31 mouse cellular contexts compared by ENCODE assay signal in the genomic region with DNA sequence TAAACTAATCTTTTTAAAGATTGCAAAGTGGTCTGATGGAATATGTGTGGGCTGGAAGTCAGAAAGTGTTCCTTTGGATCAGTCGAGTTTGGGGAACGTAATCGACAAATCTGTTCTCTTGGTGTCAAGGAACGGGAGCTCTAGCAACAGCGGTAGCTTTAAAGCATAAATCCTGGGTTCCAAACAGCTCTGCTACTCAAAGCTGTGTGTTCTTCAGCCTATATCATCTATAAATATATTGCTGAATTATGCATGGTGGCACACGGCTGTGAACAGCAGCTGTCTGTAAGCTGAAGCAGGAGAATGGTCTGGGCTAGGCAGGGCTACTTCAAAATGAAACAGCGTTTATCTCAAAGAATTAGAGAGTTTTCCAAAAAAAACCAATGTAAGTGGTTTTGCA. TPM values are rescaled to one million over a fixed set of nuclear protein-coding genes. Genes with fewer than 3 reads are reported as not detected.
DNase-seq lines count a peak whose midpoint lies in the region; ATAC-seq and TF ChIP-seq lines count a peak whose summit lies in the region.
"Had no signal": no experiment of that assay in that cellular context is flagged by ENCODE, and none has a peak within 500 bp of the region (broad histone marks: within the 10 kb centered on the region; RNA-seq: fewer than 3 reads in every experiment).

No protein-coding gene starts in this region.

- no peak for TF ChIP-seq CTCF in layer of hippocampus, adult 2 months (conservative IDR thresholded peaks at IDR 0.05)
- no peak for TF ChIP-seq CTCF in midbrain, postnatal 0 days (IDR thresholded peaks at IDR 0.05)

- H3K9ac ChIP-seq in midbrain, embryonic 11.5 days (ENCODE audit: low read length), result no peak overlapping the region
- H3K9ac ChIP-seq in midbrain, postnatal 0 days (replicated peaks; ENCODE audit: low read length, poor library complexity, severe bottlenecking), result no peak overlapping the region
- H3K9ac ChIP-seq: embryonic facial prominence, embryonic 13.5 days; embryonic facial prominence, embryonic 15.5 days; forebrain, embryonic 12.5 days had no signal

- WGBS in midbrain, embryonic 11.5 days, result 91% methylated on average over 7 of the region's 7 CpGs
- 88% methylated on average over 7 of the region's 7 CpGs for WGBS in midbrain, postnatal 0 days

- H3K4me3 ChIP-seq in layer of hippocampus, adult 2 months, result no peak overlapping the region
- no peak overlapping the region for H3K4me3 ChIP-seq in midbrain, embryonic 11.5 days (ENCODE audit: low read depth, low read length)
- H3K4me3 ChIP-seq in midbrain, postnatal 0 days (ENCODE audit: low read depth, low read length), result no peak overlapping the region
- H3K4me3 ChIP-seq: embryonic facial prominence, embryonic 13.5 days; embryonic facial prominence, embryonic 15.5 days; erythroblast, embryonic 14.5 days; forebrain, embryonic 12.5 days had no signal

- no peak overlapping the region for H3K4me2 ChIP-seq in midbrain, embryonic 11.5 days
- H3K4me2 ChIP-seq in midbrain, postnatal 0 days (ENCODE audit: low read depth, low read length, poor library complexity, severe bottlenecking), result no peak overlapping the region

- peak overlapping the region; percentile 16; the same call in 1 of the 2 replicates for H3K27ac ChIP-seq in layer of hippocampus, adult 2 months
- H3K27ac ChIP-seq in midbrain, embryonic 11.5 days (ENCODE audit: low read depth, low read length), result no peak overlapping the region
- H3K27ac ChIP-seq in midbrain, postnatal 0 days (ENCODE audit: low read depth, low read length), result no peak overlapping the region
- H3K27ac ChIP-seq: embryonic facial prominence, embryonic 15.5 days; forebrain, embryonic 12.5 days had no signal

- no peaks in the 10 kb centered on the region for H3K36me3 ChIP-seq in midbrain, embryonic 11.5 days (ENCODE audit: control insufficient read depth, insufficient read depth, low read length)
- no peaks in the 10 kb centered on the region for H3K36me3 ChIP-seq in midbrain, postnatal 0 days (ENCODE audit: insufficient read depth, low read length)
- H3K36me3 ChIP-seq: embryonic facial prominence, embryonic 13.5 days; embryonic facial prominence, embryonic 15.5 days; forebrain, embryonic 10.5 days; forebrain, embryonic 12.5 days; G1E had no signal

- no peaks in the 10 kb centered on the region for H3K27me3 ChIP-seq in midbrain, embryonic 11.5 days (ENCODE audit: control insufficient read depth, insufficient read depth, low read length)
- H3K27me3 ChIP-seq in midbrain, postnatal 0 days (ENCODE audit: insufficient read depth, low read length), result 0 out of 2 replicates have a peak, but pooled peaks cover 4% of the 10 kb centered on the region
- H3K27me3 ChIP-seq: embryonic facial prominence, embryonic 15.5 days had no signal

- peaks cover 9% of the 10 kb centered on the region; the same call in 1 of the 2 replicates for H3K4me1 ChIP-seq in midbrain, embryonic 11.5 days (ENCODE audit: control insufficient read depth, insufficient read depth, low read length)
- H3K4me1 ChIP-seq in midbrain, postnatal 0 days (ENCODE audit: insufficient read depth, low read length), result no peaks in the 10 kb centered on the region; the same call in 1 of the 2 replicates

- peak; percentile 1 for DNase-seq in cerebellum, adult 11-12 months
- DNase-seq in cerebellum, postnatal 25 days, result no peak
- DNase-seq in layer of hippocampus, adult 2 months (ENCODE audit: low spot score in 2 of 2), result no peak
- no peak for DNase-seq in layer of hippocampus, postnatal 10 days (ENCODE audit: low spot score in 2 of 2)
- DNase-seq in midbrain, embryonic 11.5 days (ENCODE audit: low spot score, missing footprints), result peak; percentile 61
- DNase-seq in midbrain, postnatal 0 days (ENCODE audit: low spot score), result no peak
- DNase-seq: adrenal gland, adult 8-10 months; adrenal gland, postnatal 14 days; adrenal gland, postnatal 36 days; cerebellum, adult 11 months; cerebellum, adult 2 months; cerebellum, adult 9-10 months; cerebellum, postnatal 10 days; cerebellum, postnatal 36 days; embryo, embryonic 11 days had no signal

- ATAC-seq in midbrain, embryonic 11.5 days (ENCODE audit: low FRiP score), result no peak
- ATAC-seq in midbrain, postnatal 0 days (ENCODE audit: low FRiP score), result no peak
- ATAC-seq: activated CD4-positive, CD25-positive, alpha-beta regulatory T cell, adult 4 months; CD4-positive, CD25-positive, alpha-beta regulatory T cell, adult 4 months; forebrain, embryonic 16.5 days; Patski had no signal

- no peaks in the 10 kb centered on the region for H3K9me3 ChIP-seq in midbrain, embryonic 11.5 days (ENCODE audit: control insufficient read depth, low read length)
- no peaks in the 10 kb centered on the region for H3K9me3 ChIP-seq in midbrain, postnatal 0 days (ENCODE audit: low read length)
- H3K9me3 ChIP-seq: embryonic facial prominence, embryonic 13.5 days; embryonic facial prominence, embryonic 15.5 days; forebrain, embryonic 10.5 days; forebrain, embryonic 12.5 days; G1E had no signal

RNA-seq across cellular contexts. Expression of a gene that starts 1.4 kb away (rescaled TPM):
- 1 to 10 TPM; 1.4 to 1.6 TPM for total RNA-seq in layer of hippocampus, adult 2 months (2021)
- total RNA-seq in layer of hippocampus, postnatal 10 days (2021), result 1 to 10 TPM; 1.8 to 3.6 TPM
- polyA plus RNA-seq in midbrain, embryonic 11.5 days (2014; fragmentation: Nextera tagmentation; extraction: Ambion mirVana), result 1.1 and 1.8 TPM in 2 replicates
- total RNA-seq in midbrain, postnatal 0 days (2014; rRNA removed), result 12.7 and 12.8 TPM in 2 replicates
- 6.1 and 9.0 TPM in 2 replicates for polyA plus RNA-seq in midbrain, postnatal 0 days (2015; fragmentation: Nextera tagmentation; extraction: Ambion mirVana)
- total RNA-seq: adrenal gland, postnatal 14 days; CH12.LX; common myeloid progenitor, adult 5-6 weeks had no signal
- polyA plus RNA-seq: erythroblast, embryonic 14.5 days; G1E; Patski had no signal

RNA-seq across cellular contexts. Expression of a gene that starts 11.4 kb away (rescaled TPM):
- 1,000 to 10,000 TPM in 1 of 2 experiments, 100 to 1,000 TPM in 1; 981 to 1,025 TPM for total RNA-seq in layer of hippocampus, adult 2 months (2021)
- total RNA-seq in layer of hippocampus, postnatal 10 days (2021), result 100 to 1,000 TPM; 476 to 480 TPM
- polyA plus RNA-seq in midbrain, embryonic 11.5 days (2014; fragmentation: Nextera tagmentation; extraction: Ambion mirVana), result 4.5 and 6.6 TPM in 2 replicates
- 221 and 267 TPM in 2 replicates for total RNA-seq in midbrain, postnatal 0 days (2014; rRNA removed)
- polyA plus RNA-seq in midbrain, postnatal 0 days (2015; fragmentation: Nextera tagmentation; extraction: Ambion mirVana), result 175 and 189 TPM in 2 replicates
- polyA plus RNA-seq: erythroblast, embryonic 14.5 days had no signal

RNA-seq across cellular contexts. Expression of a gene that starts 24.6 kb away (rescaled TPM):
- total RNA-seq in layer of hippocampus, adult 2 months (2021), result 100 to 1,000 TPM; 159 to 164 TPM
- 100 to 1,000 TPM; 138 to 150 TPM for total RNA-seq in layer of hippocampus, postnatal 10 days (2021)
- 8.2 and 8.4 TPM in 2 replicates for polyA plus RNA-seq in midbrain, embryonic 11.5 days (2014; fragmentation: Nextera tagmentation; extraction: Ambion mirVana)
- 30.7 and 38.0 TPM in 2 replicates for total RNA-seq in midbrain, postnatal 0 days (2014; rRNA removed)
- 25.5 and 30.4 TPM in 2 replicates for polyA plus RNA-seq in midbrain, postnatal 0 days (2015; fragmentation: Nextera tagmentation; extraction: Ambion mirVana)

RNA-seq across cellular contexts. Expression of a gene that starts 25.1 kb away (rescaled TPM):
- total RNA-seq in layer of hippocampus, adult 2 months (2021), result not detected
- not detected for total RNA-seq in layer of hippocampus, postnatal 10 days (2021)
- not detected in 2 replicates for polyA plus RNA-seq in midbrain, embryonic 11.5 days (2014; fragmentation: Nextera tagmentation; extraction: Ambion mirVana)
- total RNA-seq in midbrain, postnatal 0 days (2014; rRNA removed), result not detected in 2 replicates
- polyA plus RNA-seq in midbrain, postnatal 0 days (2015; fragmentation: Nextera tagmentation; extraction: Ambion mirVana), result not detected in 2 replicates
- total RNA-seq: adrenal gland, adult 18-20 months; adrenal gland, adult 8-10 months; adrenal gland, postnatal 14 days; CH12.LX; common myeloid progenitor, adult 5-6 weeks; G1E had no signal
- polyA plus RNA-seq: activated CD4-positive, CD25-positive, alpha-beta regulatory T cell, adult 4 months; brain, embryonic 14.5 days; cerebellum, adult 2 months; embryonic facial prominence, embryonic 11.5 days; embryonic facial prominence, embryonic 13.5 days; embryonic facial prominence, embryonic 15.5 days; forebrain, embryonic 10.5 days; forebrain, embryonic 12.5 days; forebrain, embryonic 14.5 days; forebrain, embryonic 16.5 days; G1E had no signal

RNA-seq across cellular contexts. Expression of a gene that starts 27.5 kb away (rescaled TPM):
- total RNA-seq in layer of hippocampus, adult 2 months (2021), result 1 to 10 TPM; 3.4 to 4.6 TPM
- total RNA-seq in layer of hippocampus, postnatal 10 days (2021), result 1 to 10 TPM; 3.3 to 5.0 TPM
- polyA plus RNA-seq in midbrain, embryonic 11.5 days (2014; fragmentation: Nextera tagmentation; extraction: Ambion mirVana), result 3.7 and 4.8 TPM in 2 replicates
- total RNA-seq in midbrain, postnatal 0 days (2014; rRNA removed), result 5.9 and 9.3 TPM in 2 replicates
- 10.2 and 10.9 TPM in 2 replicates for polyA plus RNA-seq in midbrain, postnatal 0 days (2015; fragmentation: Nextera tagmentation; extraction: Ambion mirVana)

Comparison
In these comparisons a context has a peak if more than half of its experiments do, and no peak if none do; other contexts are left out.
1. DNase-seq: peak in cerebellum, adult 11-12 months (single experiment) and midbrain, embryonic 11.5 days (single experiment); none in cerebellum, postnatal 25 days (0 of 2), layer of hippocampus, adult 2 months (0 of 2), layer of hippocampus, postnatal 10 days (0 of 2) and midbrain, postnatal 0 days (single experiment).